Mouse (Mus musculus) neural tube, embryonic 15.5 days (tissue): ENCODE data around the gene Tox2. TPM values are rescaled to one million over a fixed set of nuclear protein-coding genes. Genes with fewer than 3 reads are reported as not detected.

Experiments used
- ATAC-seq: fragments of 200-750 bp; cut with Nextera tagmentation; 2 replicates; pipeline ENCODE4 v1.8.0; 2017; ENCODE audit warnings: mild to moderate bottlenecking, moderate TSS enrichment, moderate library complexity; ENCODE audit not compliant: low FRiP score
- H3K27ac ChIP-seq: fragments of 300-500 bp; sonication (generic); replicated peaks from 2 replicates; pipeline ENCODE4 v1.5.1; 2015; ENCODE audit warnings: mild to moderate bottlenecking, inconsistent platforms
- H3K27me3 ChIP-seq: fragments of 300-500 bp; sonication (generic); replicated peaks from 2 replicates; pipeline ENCODE4 v1.6.1; 2015; ENCODE audit warnings: inconsistent platforms
- H3K36me3 ChIP-seq: fragments of 300-500 bp; sonication (generic); 2 replicates; pipeline ENCODE4 v1.6.1; 2015; ENCODE audit warnings: inconsistent platforms
- H3K4me1 ChIP-seq: fragments of 300-500 bp; sonication (generic); 2 replicates; pipeline ENCODE4 v1.6.1; 2015; ENCODE audit warnings: inconsistent platforms
- H3K4me2 ChIP-seq: fragments of 300-500 bp; sonication (generic); 2 replicates; pipeline ENCODE4 v1.6.1; 2015; ENCODE audit warnings: inconsistent platforms, mild to moderate bottlenecking, moderate library complexity
- H3K4me3 ChIP-seq: fragments of 300-500 bp; sonication (generic); replicated peaks from 2 replicates; pipeline ENCODE4 v1.5.1; 2015; ENCODE audit warnings: mild to moderate bottlenecking, inconsistent platforms
- H3K9ac ChIP-seq: fragments of 300-500 bp; sonication (generic); replicated peaks from 2 replicates; pipeline ENCODE4 v1.6.1; 2015; ENCODE audit warnings: mild to moderate bottlenecking, inconsistent platforms
- H3K9me3 ChIP-seq: fragments of 300-500 bp; sonication (generic); replicated peaks from 2 replicates; pipeline ENCODE4 v1.6.1; 2016; ENCODE audit warnings: inconsistent platforms
- WGBS: fragments of 180-500 bp; shearing (Covaris S2); methylation state at CpG from one replicate; pipeline ENCODE4 v1.1.7; 2015; ENCODE audit warnings: mixed read lengths; 5-methylcytosine and 5-hydroxymethylcytosine counted together
- polyA plus RNA-seq: library from polyadenylated mRNA; unstranded; fragments of >200 nt; fragmentation: Nextera tagmentation; extraction: Ambion mirVana; gene quantifications from 2 replicates; pipeline ENCODE4 v1.2.1, GENCODE M21; 2015

Tox2 gene
- polyA plus RNA-seq, 1 experiment from 2014 or later: 23.4 TPM

DNA sequence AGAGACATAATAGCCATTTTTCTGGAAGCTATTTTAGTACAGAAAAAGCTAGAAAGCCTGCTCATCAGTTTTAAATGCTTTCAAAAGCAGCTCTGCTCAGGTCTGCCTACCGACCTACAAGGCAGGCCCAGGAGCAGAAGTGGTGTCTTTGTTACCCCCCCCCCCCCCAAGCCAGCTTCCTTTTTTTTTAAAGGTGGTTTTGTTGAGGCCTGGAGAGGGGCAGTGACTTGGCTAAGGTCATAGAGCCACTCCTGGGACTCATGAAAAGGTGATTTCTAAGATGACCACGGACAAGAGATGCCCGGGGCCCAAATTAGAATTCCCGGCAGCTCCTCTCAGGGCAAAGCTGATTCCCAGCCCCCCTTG, 59.1 kb downstream of the Tox2 start:
- H3K9ac ChIP-seq: no peak overlapping the region
- H3K9me3 ChIP-seq: no peaks in the 10 kb centered on the region
- ATAC-seq: no peak
- H3K4me3 ChIP-seq: no peak overlapping the region
- no peaks in the 10 kb centered on the region for H3K4me1 ChIP-seq
- 89% methylated on average over 4 of the region's 4 CpGs for WGBS
- no peaks in the 10 kb centered on the region for H3K36me3 ChIP-seq
- no peak overlapping the region for H3K27ac ChIP-seq
- H3K4me2 ChIP-seq: no peak overlapping the region
- H3K27me3 ChIP-seq: no peaks in the 10 kb centered on the region; the same call in 1 of the 2 replicates

DNA sequence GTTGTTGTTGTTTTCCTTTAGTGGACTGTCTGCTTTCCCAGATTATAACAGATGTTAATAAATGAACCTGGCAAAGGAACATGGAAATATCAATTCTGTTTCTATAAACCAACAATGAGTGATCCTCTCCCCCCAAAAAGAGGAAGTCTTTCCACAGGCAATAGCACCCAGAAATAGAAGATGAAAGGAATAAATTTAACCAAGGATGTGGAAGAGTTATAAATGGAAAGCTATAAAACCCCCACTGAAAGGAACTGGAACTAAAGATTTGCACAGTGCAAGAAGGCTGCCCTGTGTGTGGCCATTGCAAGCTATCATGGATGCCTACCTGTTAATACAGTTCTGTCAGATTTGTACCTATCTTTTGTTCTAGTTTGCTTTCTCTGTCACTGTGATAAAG, 64.2 kb downstream of the Tox2 start:
- no peak overlapping the region for H3K27ac ChIP-seq
- ATAC-seq: no peak
- H3K36me3 ChIP-seq: no peaks in the 10 kb centered on the region
- no peak overlapping the region for H3K4me3 ChIP-seq
- no peak overlapping the region for H3K4me2 ChIP-seq
- H3K4me1 ChIP-seq: 0 out of 2 replicates have a peak, but pooled peaks cover 3% of the 10 kb centered on the region
- H3K9ac ChIP-seq: no peak overlapping the region
- H3K27me3 ChIP-seq: no peaks in the 10 kb centered on the region; the same call in 1 of the 2 replicates
- no peaks in the 10 kb centered on the region for H3K9me3 ChIP-seq

DNA sequence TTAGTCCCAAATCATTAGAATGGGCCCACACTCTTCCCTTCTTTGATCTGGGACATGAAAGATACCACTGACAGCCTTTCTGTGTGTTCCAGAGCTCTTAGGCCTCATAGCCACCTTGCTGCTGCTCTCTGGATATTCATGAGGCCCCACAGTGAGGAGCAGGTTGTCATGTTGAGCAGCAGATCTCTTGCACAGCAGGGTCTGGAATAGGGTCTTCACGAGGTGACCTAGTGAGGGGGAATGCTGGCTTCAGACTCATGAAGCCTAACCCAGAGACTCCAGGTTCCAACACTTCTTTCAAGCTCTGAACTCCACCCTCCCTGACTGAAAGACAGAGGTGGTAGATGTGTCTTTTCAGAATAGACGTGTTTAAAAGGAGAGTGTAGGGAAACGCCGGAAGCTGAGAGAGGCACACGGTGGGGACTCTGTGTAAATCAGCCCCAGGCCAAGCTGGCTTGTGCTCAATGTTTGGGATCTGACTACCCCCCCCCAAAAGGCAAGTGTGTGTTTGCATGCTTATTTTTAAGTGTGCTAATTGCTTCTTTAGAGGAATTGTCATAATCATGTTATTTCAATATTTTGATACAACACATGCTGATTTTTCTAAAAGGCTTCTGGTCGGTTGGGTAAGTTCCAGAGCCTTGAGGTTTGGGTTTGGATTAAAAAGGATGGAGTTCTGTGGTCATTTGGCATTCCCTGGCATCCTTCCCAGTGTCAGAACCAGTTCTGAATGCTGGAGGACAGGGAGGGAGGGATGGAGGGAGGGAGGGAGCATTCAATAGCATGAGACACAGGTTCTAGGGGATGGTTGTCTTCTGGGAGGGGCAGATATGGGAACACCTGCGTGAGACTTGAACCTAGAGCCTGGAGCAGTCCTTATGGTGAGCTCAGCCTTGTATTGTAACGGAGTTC, 68.9 kb downstream of the Tox2 start:
- Histone ChIP-seq H3K4me1 (0 out of 2 replicates have a peak, but pooled peaks cover 3% of the 10 kb centered on the region), H3K4me2 (no peak overlapping the region), H3K27me3 (peaks cover 26% of the 10 kb centered on the region; the same call in 1 of the 2 replicates), H3K9me3 (no peaks in the 10 kb centered on the region), H3K9ac (no peak overlapping the region), H3K36me3 (no peaks in the 10 kb centered on the region), H3K4me3 (no peak overlapping the region), H3K27ac (no peak overlapping the region)
- no peak for ATAC-seq
- WGBS: 68% methylated on average over 8 of the region's 8 CpGs

DNA sequence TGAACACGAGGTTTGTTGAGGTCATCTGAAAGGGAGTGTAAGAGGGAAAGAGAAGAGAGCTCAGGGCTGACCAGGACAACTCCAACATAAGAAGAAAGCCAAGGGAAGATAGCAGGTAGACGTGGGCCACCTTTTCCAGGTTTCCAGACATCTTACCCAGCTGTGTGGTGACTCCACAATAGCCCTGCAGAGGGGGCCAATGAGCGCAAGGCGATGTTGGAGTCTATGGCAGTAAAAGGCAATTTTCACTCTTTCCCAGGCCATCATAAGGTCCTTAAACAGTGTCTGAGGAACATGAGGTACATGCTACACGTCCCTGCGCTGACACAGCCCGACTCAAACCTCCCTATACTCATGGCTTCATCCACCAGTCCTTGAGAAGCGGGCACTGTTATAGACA, 70.9 kb downstream of the Tox2 start:
- 81% methylated on average over 8 of the region's 8 CpGs for WGBS
- ATAC-seq: no peak
- no peak overlapping the region for H3K27ac ChIP-seq
- H3K4me3 ChIP-seq: no peak overlapping the region
- peaks cover 10% of the 10 kb centered on the region for H3K4me1 ChIP-seq
- H3K36me3 ChIP-seq: no peaks in the 10 kb centered on the region
- no peaks in the 10 kb centered on the region for H3K9me3 ChIP-seq
- H3K4me2 ChIP-seq: no peak overlapping the region
- H3K9ac ChIP-seq: no peak overlapping the region
- H3K27me3 ChIP-seq: peaks cover 26% of the 10 kb centered on the region; the same call in 1 of the 2 replicates

DNA sequence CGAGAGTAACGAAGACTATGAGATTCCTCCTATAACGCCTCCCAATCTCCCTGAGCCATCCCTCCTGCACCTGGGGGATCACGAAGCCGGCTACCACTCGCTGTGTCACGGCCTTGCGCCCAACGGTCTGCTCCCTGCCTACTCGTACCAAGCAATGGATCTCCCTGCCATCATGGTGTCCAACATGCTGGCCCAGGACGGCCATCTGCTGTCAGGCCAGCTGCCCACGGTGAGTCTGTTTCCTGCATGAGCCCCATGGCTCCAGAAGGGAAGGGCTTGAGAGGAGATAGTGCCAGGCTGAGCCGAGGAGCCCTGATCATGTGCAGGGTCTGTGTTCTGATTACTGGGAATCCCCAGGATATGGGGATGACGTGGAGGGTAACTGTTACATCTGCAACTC, 73.1 kb downstream of the Tox2 start:
- Histone ChIP-seq H3K4me3 (no peak overlapping the region), H3K4me2 (no peak overlapping the region), H3K27me3 (peaks cover 38% of the 10 kb centered on the region; the same call in 1 of the 2 replicates), H3K27ac (no peak overlapping the region), H3K4me1 (peaks cover 10% of the 10 kb centered on the region), H3K36me3 (no peaks in the 10 kb centered on the region), H3K9me3 (no peaks in the 10 kb centered on the region), H3K9ac (no peak overlapping the region)
- ATAC-seq: no peak
- 93% methylated on average over 14 of the region's 14 CpGs for WGBS

DNA sequence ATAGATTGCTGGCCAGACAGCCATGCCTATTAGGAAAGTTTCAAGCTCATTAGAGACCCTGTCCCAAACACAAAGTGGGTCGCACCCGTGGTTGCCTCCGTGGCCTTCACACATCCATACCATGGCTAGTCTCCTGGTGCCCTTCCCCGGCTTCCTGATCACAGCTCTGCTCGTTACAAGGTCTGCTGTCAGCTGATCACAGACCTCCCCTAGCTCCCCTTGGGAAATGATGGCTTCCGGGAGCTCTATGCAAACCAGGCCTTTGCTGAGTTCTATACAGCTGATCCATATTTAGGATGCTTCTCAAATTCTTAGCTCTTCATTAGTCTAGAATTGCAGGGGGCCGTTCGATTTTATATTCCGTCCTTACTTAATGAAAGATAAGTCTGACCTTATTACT, 75.1 kb downstream of the Tox2 start:
- no peak for ATAC-seq
- Histone ChIP-seq H3K36me3 (no peaks in the 10 kb centered on the region), H3K27me3 (peaks cover 43% of the 10 kb centered on the region), H3K9ac (no peak overlapping the region), H3K4me2 (no peak overlapping the region), H3K27ac (no peak overlapping the region), H3K4me3 (no peak overlapping the region), H3K9me3 (no peaks in the 10 kb centered on the region), H3K4me1 (peaks cover 7% of the 10 kb centered on the region)
- WGBS: 52% methylated on average over 9 of the region's 9 CpGs

DNA sequence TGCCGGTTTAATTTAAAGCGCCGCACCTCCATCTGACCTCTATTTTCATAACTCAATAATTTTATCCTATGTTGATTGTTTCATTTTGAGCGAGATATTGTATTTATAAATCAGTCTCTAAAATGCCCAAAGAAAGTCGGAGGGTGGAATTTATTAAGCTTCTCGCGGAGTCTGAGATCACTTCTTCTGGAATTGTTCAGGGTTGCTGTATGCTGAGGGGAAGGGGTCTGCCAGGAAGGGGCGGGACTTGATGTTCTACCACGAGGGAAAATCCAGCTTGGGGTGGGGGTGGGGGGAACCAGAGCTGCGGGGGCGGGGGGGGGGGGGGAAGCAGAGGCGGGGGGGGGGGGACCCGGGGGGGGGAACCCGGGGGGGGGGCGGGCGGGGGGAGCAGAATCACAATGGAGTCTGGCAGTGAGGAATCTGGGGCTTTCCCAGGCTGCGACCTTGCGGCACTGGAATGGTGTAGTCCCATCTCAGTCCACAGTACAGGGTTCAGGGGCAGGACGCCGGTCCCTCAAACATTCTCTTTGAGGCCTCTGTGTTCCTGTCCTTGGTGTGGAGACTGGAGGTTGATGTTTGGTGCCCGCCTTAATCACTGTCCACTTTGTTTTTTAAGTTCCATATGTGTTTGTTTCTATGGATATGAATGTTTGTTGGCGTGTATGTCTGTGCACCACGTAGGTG, 77.9 kb downstream of the Tox2 start:
- Histone ChIP-seq H3K4me3 (no peak overlapping the region), H3K27me3 (peaks cover 37% of the 10 kb centered on the region)
- WGBS: 73% methylated on average over 16 of the region's 23 CpGs

DNA sequence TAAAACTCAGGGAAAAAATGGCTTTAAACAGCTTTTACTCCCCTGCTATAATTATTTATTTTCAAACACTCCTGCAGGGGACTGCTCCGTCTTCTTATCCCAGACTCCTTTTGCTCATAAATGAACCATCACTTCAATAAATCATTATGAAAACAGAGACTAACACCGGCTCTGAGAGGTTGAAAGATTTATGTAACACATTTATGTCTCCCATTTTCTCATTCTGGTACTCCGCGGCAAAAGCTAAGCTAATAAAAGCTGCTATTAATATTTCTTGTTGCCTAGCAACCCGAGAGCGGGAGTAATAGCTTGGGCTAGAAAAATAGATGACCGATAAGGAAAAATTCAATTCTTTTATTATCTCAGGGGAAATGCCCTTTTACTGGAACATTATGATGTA, 81.9 kb downstream of the Tox2 start:
- Histone ChIP-seq H3K4me1 (peaks cover 43% of the 10 kb centered on the region), H3K27me3 (peaks cover 55% of the 10 kb centered on the region), H3K9me3 (no peaks in the 10 kb centered on the region), H3K4me2 (peak overlapping the region; percentile 32), H3K9ac (no peak overlapping the region), H3K27ac (peak overlapping the region; percentile 68), H3K36me3 (no peaks in the 10 kb centered on the region), H3K4me3 (no peak overlapping the region)
- WGBS: 29% methylated on average over 7 of the region's 7 CpGs
- peak; percentile 66 for ATAC-seq

More for the DNA sequence above, 77.9 kb downstream of the Tox2 start:
- Histone ChIP-seq H3K9ac (no peak overlapping the region), H3K9me3 (no peaks in the 10 kb centered on the region), H3K27ac (no peak overlapping the region), H3K36me3 (no peaks in the 10 kb centered on the region), H3K4me1 (peaks cover 25% of the 10 kb centered on the region), H3K4me2 (no peak overlapping the region)
- no peak for ATAC-seq

DNA sequence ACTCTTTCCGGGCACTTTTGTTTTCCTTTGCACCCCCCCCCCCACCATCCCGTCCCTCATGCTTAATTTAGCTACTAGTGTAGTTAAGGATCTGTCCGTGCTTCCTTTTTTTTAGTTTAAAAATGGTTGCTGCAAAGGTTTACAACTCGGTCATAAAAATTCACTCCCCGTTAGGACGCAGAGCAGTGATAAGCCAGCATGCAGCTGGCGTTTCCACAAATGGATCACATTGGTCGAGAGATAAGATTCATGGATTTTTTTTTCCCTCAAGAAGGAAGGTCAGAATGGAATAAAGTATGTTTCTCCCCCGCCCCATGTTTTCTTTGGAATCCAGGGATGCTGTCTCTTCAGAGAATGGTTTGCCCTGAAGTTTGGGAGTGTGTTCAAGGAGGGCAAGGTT, 82.4 kb downstream of the Tox2 start:
- H3K4me2 ChIP-seq: peak overlapping the region; percentile 32
- H3K4me1 ChIP-seq: peaks cover 48% of the 10 kb centered on the region
- ATAC-seq: no peak
- H3K36me3 ChIP-seq: no peaks in the 10 kb centered on the region
- H3K4me3 ChIP-seq: no peak overlapping the region
- H3K27ac ChIP-seq: peak overlapping the region; percentile 4
- H3K9ac ChIP-seq: no peak overlapping the region
- 33% methylated on average over 9 of the region's 9 CpGs for WGBS
- H3K9me3 ChIP-seq: no peaks in the 10 kb centered on the region
- H3K27me3 ChIP-seq: peaks cover 55% of the 10 kb centered on the region

DNA sequence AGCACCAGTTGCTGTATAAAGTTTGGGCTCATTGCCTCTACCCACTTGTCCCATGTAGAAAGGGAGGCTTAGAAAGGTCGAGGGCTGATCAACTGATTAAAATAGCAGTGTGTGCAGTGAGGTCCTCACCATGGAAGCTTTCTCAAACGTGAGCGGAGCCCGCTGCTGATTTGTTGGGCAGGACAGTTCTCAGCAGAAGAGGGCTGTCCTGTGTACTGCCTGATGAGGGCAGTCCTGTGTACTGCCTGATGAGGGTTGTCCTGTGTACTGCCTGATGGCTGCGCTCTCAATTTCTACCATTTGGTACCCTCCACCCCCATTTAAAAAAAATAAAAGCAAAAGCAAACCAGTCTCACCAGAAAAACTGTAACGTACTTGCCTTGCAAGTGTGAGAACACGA, 82.8 kb downstream of the Tox2 start:
- Histone ChIP-seq H3K9ac (no peak overlapping the region), H3K4me3 (no peak overlapping the region), H3K27me3 (peaks cover 60% of the 10 kb centered on the region), H3K9me3 (no peaks in the 10 kb centered on the region), H3K4me2 (peak overlapping the region; percentile 32; the same call in 1 of the 2 replicates), H3K4me1 (peaks cover 51% of the 10 kb centered on the region), H3K36me3 (no peaks in the 10 kb centered on the region), H3K27ac (peak overlapping the region; percentile 4)
- ATAC-seq: no peak
- 54% methylated on average over 7 of the region's 7 CpGs for WGBS

DNA sequence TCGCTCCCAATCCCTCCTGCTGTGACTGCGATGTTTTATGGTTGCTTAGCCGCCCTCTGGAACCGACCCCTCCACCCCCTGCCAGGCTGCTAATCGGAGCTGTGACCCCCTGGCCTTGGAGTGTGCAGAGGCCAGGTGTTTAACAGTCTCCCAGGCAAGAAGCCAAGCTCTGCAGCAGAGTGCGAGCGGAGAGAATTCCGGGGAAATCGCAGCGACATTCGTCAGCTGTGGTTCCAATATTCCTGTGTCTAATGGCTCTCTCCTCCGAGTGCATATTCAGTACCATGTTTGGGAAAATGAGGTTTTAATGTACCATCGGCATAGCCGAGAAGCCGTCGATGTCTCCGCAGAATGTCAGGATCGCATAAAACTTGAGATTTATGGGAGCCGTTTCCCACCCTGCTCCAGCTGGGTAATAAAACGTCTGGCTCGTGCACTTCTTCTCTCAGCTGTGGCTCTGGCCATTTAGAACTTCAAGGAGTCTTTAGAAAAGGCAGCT, 86.0 kb downstream of the Tox2 start:
- ATAC-seq: peak; percentile 74
- peak overlapping the region; percentile 76 for H3K27ac ChIP-seq
- no peak overlapping the region for H3K9ac ChIP-seq
- peaks cover 66% of the 10 kb centered on the region for H3K27me3 ChIP-seq
- H3K9me3 ChIP-seq: no peaks in the 10 kb centered on the region
- H3K36me3 ChIP-seq: no peaks in the 10 kb centered on the region
- WGBS: under 1% methylated on average over 21 of the region's 21 CpGs
- peaks cover 54% of the 10 kb centered on the region for H3K4me1 ChIP-seq
- peak overlapping the region; percentile 47 for H3K4me2 ChIP-seq
- peak overlapping the region; percentile 9; the same call in 1 of the 2 replicates for H3K4me3 ChIP-seq
